Mouse (Mus musculus) thymus, adult 2 months (tissue): ENCODE data around the gene Col6a4.

Experiments
- CTCF ChIP-seq: fragments of 200-500 bp; IDR thresholded peaks from 2 replicates; pipeline ENCODE4 v1.5.1; 2012; ENCODE audit warnings: mild to moderate bottlenecking, control low read depth, low read length, moderate library complexity, borderline replicate concordance; ENCODE audit not compliant: control insufficient read depth, poor library complexity, insufficient read depth; ENCODE audit errors: extremely low read depth
- POLR2A ChIP-seq: fragments of 200-500 bp; IDR thresholded peaks from 2 replicates; pipeline ENCODE4 v1.6.1; 2012; ENCODE audit warnings: mild to moderate bottlenecking, low read length, control low read depth, moderate library complexity; ENCODE audit not compliant: control insufficient read depth, poor library complexity, insufficient read depth; ENCODE audit errors: extremely low read depth

DNA sequence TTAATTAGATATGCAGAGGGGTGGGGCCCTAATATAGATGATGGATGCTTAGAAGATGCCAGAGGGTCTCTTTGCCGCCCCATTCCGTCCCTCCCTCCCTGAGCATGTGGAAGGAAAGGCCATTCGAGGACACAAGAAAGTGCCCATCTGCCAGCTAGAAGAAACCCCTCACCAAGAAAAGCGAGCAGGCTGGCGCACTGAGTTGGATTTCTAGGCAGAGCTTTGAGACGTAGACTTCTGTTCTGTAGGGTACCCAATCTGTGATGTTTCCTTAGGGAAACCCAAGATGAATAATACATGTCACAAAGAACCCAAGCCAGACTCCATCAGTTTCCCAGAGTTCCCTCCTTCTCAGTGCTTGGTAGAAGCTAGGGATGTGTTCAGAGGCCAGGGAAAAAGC is 107.1 kb downstream of the Col6a4 start:
- TF ChIP-seq CTCF (no peak), POLR2A (no peak)
